Mouse (Mus musculus): ENCODE results near the gene Rarb. TPM values are rescaled to one million over a fixed set of nuclear protein-coding genes. Genes with fewer than 3 reads are reported as not detected.

Rarb gene
- total RNA-seq, 2 experiments from 2014 or later, result 6.5 to 7.0 TPM

DNA sequence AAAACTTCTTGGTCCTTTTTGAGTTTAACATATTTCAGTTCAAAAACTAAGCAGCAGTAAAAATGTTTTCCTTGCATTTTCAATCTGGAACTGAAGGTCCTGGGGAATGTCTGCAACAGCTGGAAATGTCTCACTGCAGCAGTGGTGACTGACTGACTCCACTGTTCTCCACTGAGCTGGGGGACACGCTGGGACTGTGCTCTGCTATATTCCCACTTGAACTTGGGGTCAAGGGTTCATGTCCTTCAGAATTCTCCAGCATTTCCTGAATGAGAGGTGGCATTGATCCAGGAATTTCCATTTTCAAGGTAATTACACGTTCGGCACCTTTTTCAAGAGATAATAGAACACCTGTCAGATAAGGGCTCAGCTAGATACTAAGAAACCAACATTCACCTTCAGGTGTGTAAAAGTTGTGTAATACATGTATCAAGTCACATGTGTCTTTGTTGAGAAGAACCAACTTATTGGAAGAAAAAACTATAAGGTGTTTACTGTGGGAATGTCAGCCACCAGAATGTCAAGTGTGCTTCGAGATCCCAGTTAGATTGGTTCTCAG, 386.9 kb downstream of the Rarb start:
- DNase-seq, result no peak

DNA sequence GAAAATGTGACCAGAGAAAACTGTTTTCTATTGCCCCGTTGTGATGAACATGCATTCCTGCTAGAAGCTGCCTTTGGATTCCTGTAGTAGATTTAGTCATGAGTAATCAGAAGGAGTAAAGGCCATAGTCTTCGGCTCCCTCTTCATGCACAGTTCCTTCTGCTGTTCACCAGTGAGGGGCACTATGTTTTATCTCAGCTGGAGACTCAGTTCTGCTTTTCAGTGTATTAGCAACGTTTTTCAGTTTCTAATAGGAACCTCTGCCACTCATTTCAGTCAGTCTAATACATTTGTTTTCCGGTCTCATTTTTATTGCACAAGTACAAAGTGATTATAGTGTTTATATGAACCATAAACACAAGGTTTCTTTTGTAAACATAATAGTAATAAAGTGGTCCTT, 391.4 kb downstream of the Rarb start:
- DNase-seq, result no peak

DNA sequence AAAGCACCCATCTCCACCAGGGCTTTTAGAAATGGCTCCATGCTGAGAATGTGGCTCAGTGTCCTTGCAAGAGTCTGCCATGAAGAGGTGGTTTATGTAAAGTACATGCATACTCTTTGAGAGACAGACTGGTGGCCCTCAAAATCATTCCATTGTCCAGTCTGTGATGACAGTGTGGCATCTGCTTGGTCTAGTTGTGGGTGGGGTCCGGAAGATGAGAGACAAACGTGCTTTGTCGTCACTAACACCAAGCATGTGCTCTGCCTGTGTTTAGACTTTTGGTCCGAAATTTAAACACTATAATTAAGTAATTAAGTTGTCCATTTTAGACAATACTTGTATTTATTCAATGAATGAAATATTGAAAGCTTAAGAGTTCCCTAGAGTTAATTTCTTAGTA, 404.8 kb downstream of the Rarb start:
- no peak for DNase-seq

DNA sequence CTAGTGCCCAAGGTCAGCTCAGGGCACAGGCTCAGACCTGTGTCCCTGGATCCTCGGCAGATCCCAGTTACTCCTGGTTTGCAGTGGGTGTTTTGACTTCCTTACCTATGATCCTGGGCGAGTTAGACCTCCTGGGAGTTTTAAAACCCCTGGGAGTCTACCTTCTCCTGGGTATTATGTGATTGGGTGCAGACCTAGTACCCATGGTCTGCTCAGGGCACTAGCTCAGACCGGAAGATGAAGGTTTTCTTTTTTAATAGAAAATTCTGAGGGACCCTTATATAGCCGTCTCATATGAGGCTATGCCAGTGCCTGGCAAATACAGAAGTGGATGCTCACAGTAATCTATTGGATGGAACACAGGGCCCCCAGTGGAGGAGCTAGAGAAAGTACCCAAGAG, 413.8 kb downstream of the Rarb start:
- no peak for DNase-seq

DNA sequence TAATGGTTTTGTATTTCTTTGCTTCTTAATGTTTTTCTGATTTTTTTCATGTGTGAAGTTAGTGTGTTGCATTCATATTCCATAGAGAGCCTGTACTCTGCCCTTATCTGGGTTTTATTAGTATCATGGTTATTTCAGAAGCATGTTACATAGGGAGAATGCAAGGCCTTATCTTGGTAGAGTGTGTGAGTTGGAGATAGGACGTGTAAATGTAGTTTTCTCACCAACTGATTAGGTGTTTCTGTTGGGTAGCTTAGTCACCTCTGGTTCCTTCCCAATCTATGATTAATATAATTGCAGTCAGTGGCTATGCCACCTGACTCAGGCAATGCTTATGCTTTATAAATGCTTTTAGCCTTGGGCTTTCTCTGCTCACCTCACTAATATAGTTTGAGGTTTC, 434.2 kb downstream of the Rarb start:
- no peak for DNase-seq

Data from layer of hippocampus, postnatal 36 days (tissue).